Mouse (Mus musculus): ENCODE results near the gene Zfp202. TPM values are rescaled to one million over a fixed set of nuclear protein-coding genes. Genes with fewer than 3 reads are reported as not detected.

The Zfp202 gene
- polyA plus RNA-seq, 1 experiment from 2014 or later: 7.9 TPM

DNA sequence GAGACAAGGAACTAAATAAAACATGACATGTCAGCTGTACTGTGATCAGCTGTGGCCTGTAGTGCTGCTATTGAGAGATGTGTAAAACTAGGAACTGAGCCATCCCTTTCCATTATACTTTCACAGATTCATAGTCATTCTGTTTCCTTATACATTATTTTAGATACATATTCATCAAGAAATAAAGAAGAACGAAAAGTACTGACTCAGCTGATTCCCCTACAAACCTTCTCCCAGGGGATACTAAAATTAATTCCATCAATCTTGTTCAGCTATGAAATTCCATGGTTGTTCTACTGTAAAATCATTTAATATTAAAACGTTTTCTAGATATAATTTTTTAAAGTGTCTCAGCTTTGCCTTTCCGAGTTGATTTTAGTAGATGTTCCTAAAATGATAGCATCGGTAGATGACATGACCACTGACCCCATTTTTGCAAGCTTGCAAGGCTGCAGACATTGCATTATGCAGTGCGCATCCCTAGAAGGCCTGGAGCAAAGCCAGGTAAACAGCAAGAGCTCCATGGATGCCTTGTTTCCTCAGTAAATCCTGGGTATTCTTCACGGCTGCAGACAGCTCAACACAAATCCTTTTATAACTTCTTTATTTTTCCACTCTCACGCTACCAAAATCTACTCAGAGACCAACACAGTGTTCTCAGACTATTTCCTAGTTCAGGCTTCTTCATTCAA lies 54.0 kb downstream of the Zfp202 start:
- Histone ChIP-seq H3K4me3 (ENCODE audit: low read depth, low read length) (no peak overlapping the region), H3K27me3 (ENCODE audit: control insufficient read depth, insufficient read depth, low read length) (0 out of 2 replicates have a peak, but pooled peaks cover 1% of the 10 kb centered on the region), H3K36me3 (ENCODE audit: control insufficient read depth, insufficient read depth, low read length) (no peaks in the 10 kb centered on the region), H3K4me1 (ENCODE audit: control insufficient read depth, insufficient read depth, low read length) (no peaks in the 10 kb centered on the region), H3K27ac (replicated peaks; ENCODE audit: low read depth, low read length) (no peak overlapping the region), H3K9me3 (ENCODE audit: control insufficient read depth, low read length) (no peaks in the 10 kb centered on the region), H3K9ac (ENCODE audit: low read length) (no peak overlapping the region), H3K4me2 (ENCODE audit: low read depth, severe bottlenecking) (no peak overlapping the region)
- 83% methylated on average over 7 of the region's 7 CpGs for WGBS
- no peak for ATAC-seq (ENCODE audit: insufficient number of reproducible peaks, low FRiP score, low TSS enrichment, low read depth)
- DNase-seq (ENCODE audit: low spot score): no peak

DNA sequence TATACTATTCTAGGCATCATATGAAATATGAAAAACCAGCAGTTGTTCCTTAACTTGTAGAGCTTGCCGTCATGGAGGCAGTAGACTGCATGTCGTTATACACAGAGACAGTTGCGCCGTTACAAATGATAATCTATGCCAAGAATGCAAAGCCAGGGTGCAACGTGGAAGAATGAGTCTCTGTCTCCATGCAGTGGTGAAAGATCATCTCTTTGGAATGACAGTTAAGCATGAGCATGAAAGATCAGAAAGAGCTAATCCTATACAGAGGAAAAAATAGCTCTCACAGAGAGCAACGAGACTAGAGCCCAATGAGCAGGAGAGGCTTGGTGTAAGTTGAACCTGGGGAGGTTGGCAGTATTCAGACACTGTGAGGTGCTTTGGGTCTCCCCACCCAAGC lies 54.6 kb downstream of the Zfp202 start:
- no peak for ATAC-seq (ENCODE audit: insufficient number of reproducible peaks, low FRiP score, low TSS enrichment, low read depth)

DNA sequence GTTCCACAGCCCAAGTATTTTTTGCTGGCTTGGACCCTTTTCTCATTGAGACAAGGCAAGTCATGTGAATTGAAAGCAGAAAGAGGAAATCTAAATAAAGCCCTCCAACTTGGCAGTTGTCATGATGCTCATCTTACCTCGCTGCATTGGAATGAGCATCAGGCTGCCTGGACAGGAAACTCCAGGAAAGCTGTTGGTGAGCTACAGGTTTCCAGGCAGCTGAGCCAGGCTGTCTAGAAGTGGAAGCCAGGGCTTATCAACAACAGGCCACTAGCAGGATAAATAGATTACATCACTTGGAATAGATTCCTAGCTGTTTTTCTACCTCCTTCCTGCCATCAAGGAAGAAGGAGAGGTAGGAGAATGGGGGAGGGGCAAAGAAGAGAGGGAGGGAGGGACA lies 57.0 kb downstream of the Zfp202 start:
- no peaks in the 10 kb centered on the region for H3K4me1 ChIP-seq (ENCODE audit: control insufficient read depth, insufficient read depth, low read length)

More for the DNA sequence above, 54.6 kb downstream of the Zfp202 start:
- Histone ChIP-seq H3K27ac (replicated peaks; ENCODE audit: low read depth, low read length) (no peak overlapping the region), H3K4me2 (ENCODE audit: low read depth, severe bottlenecking) (no peak overlapping the region), H3K27me3 (ENCODE audit: control insufficient read depth, insufficient read depth, low read length) (no peaks in the 10 kb centered on the region), H3K4me3 (ENCODE audit: low read depth, low read length) (no peak overlapping the region), H3K9me3 (ENCODE audit: control insufficient read depth, low read length) (no peaks in the 10 kb centered on the region), H3K4me1 (ENCODE audit: control insufficient read depth, insufficient read depth, low read length) (no peaks in the 10 kb centered on the region), H3K36me3 (ENCODE audit: control insufficient read depth, insufficient read depth, low read length) (no peaks in the 10 kb centered on the region), H3K9ac (ENCODE audit: low read length) (no peak overlapping the region)
- WGBS: 83% methylated on average over 6 of the region's 6 CpGs
- DNase-seq (ENCODE audit: low spot score): no peak

DNA sequence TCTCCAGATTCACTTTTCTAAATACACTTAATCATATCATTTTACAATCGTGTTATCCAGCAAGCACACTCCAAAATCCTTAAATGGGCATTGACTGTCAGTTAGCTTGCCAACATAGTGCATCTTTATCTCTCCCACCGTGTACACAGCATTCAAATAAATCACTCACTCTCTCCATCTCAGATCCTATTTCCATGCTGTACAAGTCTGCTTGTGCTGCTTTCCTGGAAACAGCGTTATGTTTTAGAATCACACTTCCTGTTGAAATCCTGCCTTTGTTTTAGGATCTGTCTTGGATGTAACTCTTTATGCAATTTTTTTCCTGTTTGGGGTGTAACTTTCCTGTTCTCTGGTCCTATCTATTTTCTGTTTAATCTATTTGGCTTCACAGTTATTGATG lies 60.3 kb downstream of the Zfp202 start:
- Histone ChIP-seq H3K4me3 (ENCODE audit: low read depth, low read length) (no peak overlapping the region), H3K4me2 (ENCODE audit: low read depth, severe bottlenecking) (no peak overlapping the region), H3K9ac (ENCODE audit: low read length) (no peak overlapping the region), H3K4me1 (ENCODE audit: control insufficient read depth, insufficient read depth, low read length) (no peaks in the 10 kb centered on the region), H3K27me3 (ENCODE audit: control insufficient read depth, insufficient read depth, low read length) (no peaks in the 10 kb centered on the region), H3K9me3 (ENCODE audit: control insufficient read depth, low read length) (no peaks in the 10 kb centered on the region), H3K36me3 (ENCODE audit: control insufficient read depth, insufficient read depth, low read length) (no peaks in the 10 kb centered on the region), H3K27ac (replicated peaks; ENCODE audit: low read depth, low read length) (no peak overlapping the region)
- DNase-seq (ENCODE audit: low spot score) (no peak), ATAC-seq (ENCODE audit: insufficient number of reproducible peaks, low FRiP score, low TSS enrichment, low read depth) (no peak)
- WGBS: 79% methylated on average over 3 of the region's 3 CpGs

More for the DNA sequence above, 57.0 kb downstream of the Zfp202 start:
- no peak overlapping the region for H3K4me3 ChIP-seq (ENCODE audit: low read depth, low read length)
- no peak overlapping the region for H3K27ac ChIP-seq (replicated peaks; ENCODE audit: low read depth, low read length)
- ATAC-seq (ENCODE audit: insufficient number of reproducible peaks, low FRiP score, low TSS enrichment, low read depth): no peak
- WGBS: 81% methylated on average over 1 of the region's 1 CpGs
- no peak for DNase-seq (ENCODE audit: low spot score)
- H3K4me2 ChIP-seq (ENCODE audit: low read depth, severe bottlenecking): no peak overlapping the region
- H3K27me3 ChIP-seq (ENCODE audit: control insufficient read depth, insufficient read depth, low read length): no peaks in the 10 kb centered on the region
- H3K9ac ChIP-seq (ENCODE audit: low read length): no peak overlapping the region
- no peaks in the 10 kb centered on the region for H3K9me3 ChIP-seq (ENCODE audit: control insufficient read depth, low read length)
- H3K36me3 ChIP-seq (ENCODE audit: control insufficient read depth, insufficient read depth, low read length): no peaks in the 10 kb centered on the region

Other genes starting within 250 kb of the Zfp202 start
- 0.09 TPM in 1 of 2 replicates, not detected in the other for gene Olfr975, start 240.3 kb upstream of the Zfp202 start, polyA plus RNA-seq (2014; fragmentation: Nextera tagmentation; extraction: Ambion mirVana)
- not detected in 2 replicates for gene Olfr976, start 231.2 kb upstream of the Zfp202 start, polyA plus RNA-seq (2014; fragmentation: Nextera tagmentation; extraction: Ambion mirVana)
- gene Olfr978, start 200.2 kb upstream of the Zfp202 start, polyA plus RNA-seq (2014; fragmentation: Nextera tagmentation; extraction: Ambion mirVana): not detected in 2 replicates
- not detected in 2 replicates for gene Olfr979, start 188.9 kb upstream of the Zfp202 start, polyA plus RNA-seq (2014; fragmentation: Nextera tagmentation; extraction: Ambion mirVana)
- gene Olfr980, start 182.7 kb upstream of the Zfp202 start, polyA plus RNA-seq (2014; fragmentation: Nextera tagmentation; extraction: Ambion mirVana): not detected in 2 replicates
- not detected in 2 replicates for gene Olfr981, start 170.9 kb upstream of the Zfp202 start, polyA plus RNA-seq (2014; fragmentation: Nextera tagmentation; extraction: Ambion mirVana)
- gene Olfr982, start 118.5 kb upstream of the Zfp202 start, polyA plus RNA-seq (2014; fragmentation: Nextera tagmentation; extraction: Ambion mirVana): not detected in 2 replicates
- not detected in 2 replicates for gene Olfr983, start 98.7 kb upstream of the Zfp202 start, polyA plus RNA-seq (2014; fragmentation: Nextera tagmentation; extraction: Ambion mirVana)
- not detected in 2 replicates for gene Olfr984, start 78.1 kb upstream of the Zfp202 start, polyA plus RNA-seq (2014; fragmentation: Nextera tagmentation; extraction: Ambion mirVana)
- not detected in 2 replicates for gene Olfr985, start 62.1 kb upstream of the Zfp202 start, polyA plus RNA-seq (2014; fragmentation: Nextera tagmentation; extraction: Ambion mirVana)
- gene Tmem225, start 44.2 kb upstream of the Zfp202 start, polyA plus RNA-seq (2014; fragmentation: Nextera tagmentation; extraction: Ambion mirVana): not detected in 2 replicates
- not detected in 2 replicates for gene Olfr986, start 11.4 kb upstream of the Zfp202 start, polyA plus RNA-seq (2014; fragmentation: Nextera tagmentation; extraction: Ambion mirVana)
- 0.15 and 0.35 TPM in 2 replicates for gene Scn3b, start 76.9 kb downstream of the Zfp202 start, polyA plus RNA-seq (2014; fragmentation: Nextera tagmentation; extraction: Ambion mirVana)

All from limb, embryonic 11.5 days (tissue).